Mouse (Mus musculus) ES-Bruce4 (cell line): ENCODE data around the gene Tldc1.

Experiments
- CTCF ChIP-seq: IDR thresholded peaks from one replicate; pipeline ENCODE4 v1.8.1; 2011; ENCODE audit warnings: low read depth, low read length
- EP300 ChIP-seq: IDR thresholded peaks from 2 replicates; pipeline ENCODE4 v1.6.1; 2011; ENCODE audit warnings: low read depth, low read length; ENCODE audit not compliant: insufficient read depth
- POLR2A ChIP-seq: IDR thresholded peaks from one replicate; pipeline ENCODE4 v1.8.1; 2011; ENCODE audit warnings: low read length; ENCODE audit not compliant: insufficient read depth

- TF ChIP-seq EP300 (no peak), CTCF (no peak), POLR2A (no peak)
Observed at GRCm38 (mm10) chr8:119776668-119777245, 1.5 kb downstream of the Tldc1 start.
